Mouse (Mus musculus) heart, postnatal 0 days (tissue): Measurements from ENCODE around the gene Hipk2.

Experiments used
- CTCF ChIP-seq: IDR thresholded peaks from 2 replicates; pipeline ENCODE4 v1.5.1; 2016; ENCODE audit warnings: antibody characterized with exemption, control low read depth, low read depth
- EP300 ChIP-seq: IDR thresholded peaks from 2 replicates; pipeline ENCODE4 v1.6.1; 2016; ENCODE audit warnings: antibody characterized with exemption, low read depth

GRCm38 (mm10) chr6:38703526-38703925 lies 172.4 kb downstream of the Hipk2 start:
- TF ChIP-seq EP300 (no peak), CTCF (no peak)
